Mouse (Mus musculus): ENCODE data around the gene Wdr76. TPM values are rescaled to one million over a fixed set of nuclear protein-coding genes. Genes with fewer than 3 reads are reported as not detected.
"Not testable (repeated sequence)": the region's sequence is repeated elsewhere in the genome, so short reads cannot be mapped to it uniquely, and the experiment has no call there.

Wdr76 gene
- polyA plus RNA-seq, 2 experiments, result 6.7 to 12.3 TPM

DNA sequence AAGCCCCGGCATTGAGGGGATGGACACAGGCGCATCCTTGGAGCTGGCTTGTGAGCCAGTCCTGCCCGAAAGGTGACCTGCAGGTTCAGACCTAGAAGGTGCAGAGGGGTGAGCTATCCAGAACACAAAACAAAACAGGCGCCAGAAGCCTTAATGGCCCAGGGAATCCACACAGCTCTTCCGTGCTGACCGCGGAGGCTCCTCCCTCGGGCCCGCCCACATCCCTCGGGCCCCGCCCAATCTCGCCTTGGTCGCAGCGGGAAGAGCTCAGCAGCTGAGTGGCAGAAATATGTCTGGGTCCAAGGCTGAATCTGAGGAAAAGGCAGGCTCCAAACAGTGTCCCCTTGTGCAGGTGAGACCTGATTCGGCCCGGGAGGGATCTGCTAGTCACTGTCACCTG, 3.1 kb downstream of the Wdr76 start:
- 15% methylated on average over 16 of the region's 16 CpGs for WGBS
- no peaks in the 10 kb centered on the region for H3K9me3 ChIP-seq (ENCODE audit: control insufficient read depth, low read length)
- peak overlapping the region; percentile 44 for H3K4me2 ChIP-seq (replicated peaks; ENCODE audit: low read depth, low read length, severe bottlenecking)
- ATAC-seq (ENCODE audit: low FRiP score, low read depth), result 0 out of 2 replicates have a peak, but pooled peaks have one; percentile 34
- H3K27ac ChIP-seq (replicated peaks; ENCODE audit: low read depth, low read length), result no peak overlapping the region
- no peak overlapping the region for H3K9ac ChIP-seq (ENCODE audit: low read depth, low read length, severe bottlenecking)
- no peak for TF ChIP-seq POLR2A (IDR thresholded peaks at IDR 0.05; ENCODE audit: borderline replicate concordance, extremely low read depth, insufficient read depth, insufficient read length)
- peaks cover 12% of the 10 kb centered on the region; the same call in 1 of the 2 replicates for H3K4me1 ChIP-seq (ENCODE audit: control insufficient read depth, insufficient read depth, low read length)
- H3K27me3 ChIP-seq (ENCODE audit: control insufficient read depth, insufficient read depth, low read length), result no peaks in the 10 kb centered on the region
- DNase-seq (ENCODE audit: low spot score), result peak; percentile 31
- H3K36me3 ChIP-seq (ENCODE audit: control insufficient read depth, insufficient read depth, low read length), result peaks cover 16% of the 10 kb centered on the region
- peak overlapping the region; percentile 33 for H3K4me3 ChIP-seq (replicated peaks; ENCODE audit: low read length)

DNA sequence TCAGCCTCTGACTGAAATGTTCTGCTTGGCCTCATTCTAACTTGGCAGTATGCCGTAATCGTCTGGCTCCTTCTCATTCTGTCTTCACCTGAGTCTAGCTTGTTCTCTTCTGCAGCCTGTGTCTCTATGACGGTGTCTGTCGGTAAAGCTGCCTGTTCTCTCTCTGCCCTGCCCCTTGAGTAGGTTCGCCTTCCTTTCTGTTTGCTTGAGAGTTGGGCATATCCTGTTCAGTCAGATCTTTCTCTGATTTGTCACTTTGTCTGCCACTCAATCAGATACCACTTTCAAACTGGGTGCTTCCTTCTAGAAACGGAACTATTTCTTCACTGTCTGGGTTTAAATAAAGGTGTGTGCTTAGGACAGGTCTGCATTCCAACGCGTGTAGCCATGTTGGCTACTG, 4.9 kb downstream of the Wdr76 start:
- Histone ChIP-seq H3K4me1 (ENCODE audit: control insufficient read depth, insufficient read depth, low read length) (peaks cover 12% of the 10 kb centered on the region; the same call in 1 of the 2 replicates), H3K36me3 (ENCODE audit: control insufficient read depth, insufficient read depth, low read length) (peaks cover 20% of the 10 kb centered on the region), H3K27ac (replicated peaks; ENCODE audit: low read depth, low read length) (no peak overlapping the region), H3K9me3 (ENCODE audit: control insufficient read depth, low read length) (no peaks in the 10 kb centered on the region), H3K9ac (ENCODE audit: low read depth, low read length, severe bottlenecking) (no peak overlapping the region), H3K4me2 (replicated peaks; ENCODE audit: low read depth, low read length, severe bottlenecking) (no peak overlapping the region), H3K27me3 (ENCODE audit: control insufficient read depth, insufficient read depth, low read length) (no peaks in the 10 kb centered on the region), H3K4me3 (replicated peaks; ENCODE audit: low read length) (no peak overlapping the region)
- DNase-seq (ENCODE audit: low spot score) (no peak), ATAC-seq (ENCODE audit: low FRiP score, low read depth) (no peak)
- TF ChIP-seq POLR2A (IDR thresholded peaks at IDR 0.05; ENCODE audit: borderline replicate concordance, extremely low read depth, insufficient read depth, insufficient read length), result no peak
- 95% methylated on average over 8 of the region's 8 CpGs for WGBS

DNA sequence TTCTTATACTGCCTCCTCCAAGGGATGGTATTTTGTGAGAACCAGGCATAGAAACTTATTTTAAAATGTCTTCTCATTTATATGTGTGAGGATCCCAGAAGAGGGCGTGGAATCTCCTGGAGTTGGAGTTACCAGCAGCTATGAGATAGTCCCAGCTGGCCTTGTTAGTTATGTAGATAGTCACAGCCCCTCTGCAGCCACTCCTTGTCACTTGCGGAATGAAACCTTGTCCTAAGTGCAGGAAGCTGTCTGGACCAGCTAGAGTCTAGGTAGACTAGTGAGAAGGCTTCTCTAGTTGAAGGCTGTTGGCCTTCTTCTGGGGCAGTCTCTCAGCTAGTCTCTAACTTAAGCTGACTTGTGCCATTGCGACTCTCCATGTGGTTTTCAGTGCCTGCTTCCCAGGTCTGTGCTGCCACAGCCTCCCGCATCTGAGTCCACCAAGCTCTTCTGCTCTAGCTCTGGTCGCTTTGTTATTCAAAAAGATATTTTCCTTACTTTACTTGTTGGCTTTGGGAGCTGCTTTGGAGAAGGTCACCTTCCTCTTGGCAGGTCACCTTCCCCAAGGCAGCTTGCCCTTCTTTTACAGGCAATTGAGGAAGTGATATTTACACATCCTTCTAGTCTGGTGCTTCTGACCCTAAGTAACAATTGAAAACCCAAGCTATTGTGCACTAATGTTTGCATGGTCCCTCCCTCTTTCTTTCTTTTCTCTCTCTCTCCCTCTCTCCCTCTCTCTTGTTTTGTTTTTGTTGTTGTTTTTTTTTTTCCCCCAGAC, 6.7 kb downstream of the Wdr76 start:
- H3K27ac ChIP-seq (replicated peaks; ENCODE audit: low read depth, low read length); H3K4me3 ChIP-seq (replicated peaks; ENCODE audit: low read length); H3K9me3 ChIP-seq (ENCODE audit: control insufficient read depth, low read length); ATAC-seq (ENCODE audit: low FRiP score, low read depth); H3K4me1 ChIP-seq (ENCODE audit: control insufficient read depth, insufficient read depth, low read length); DNase-seq (ENCODE audit: low spot score); H3K9ac ChIP-seq (ENCODE audit: low read depth, low read length, severe bottlenecking); H3K4me2 ChIP-seq (replicated peaks; ENCODE audit: low read depth, low read length, severe bottlenecking); H3K27me3 ChIP-seq (ENCODE audit: control insufficient read depth, insufficient read depth, low read length): not testable (repeated sequence)
- H3K36me3 ChIP-seq (ENCODE audit: control insufficient read depth, insufficient read depth, low read length), result peaks cover 23% of the 10 kb centered on the region
- 92% methylated on average over 4 of the region's 5 CpGs for WGBS

DNA sequence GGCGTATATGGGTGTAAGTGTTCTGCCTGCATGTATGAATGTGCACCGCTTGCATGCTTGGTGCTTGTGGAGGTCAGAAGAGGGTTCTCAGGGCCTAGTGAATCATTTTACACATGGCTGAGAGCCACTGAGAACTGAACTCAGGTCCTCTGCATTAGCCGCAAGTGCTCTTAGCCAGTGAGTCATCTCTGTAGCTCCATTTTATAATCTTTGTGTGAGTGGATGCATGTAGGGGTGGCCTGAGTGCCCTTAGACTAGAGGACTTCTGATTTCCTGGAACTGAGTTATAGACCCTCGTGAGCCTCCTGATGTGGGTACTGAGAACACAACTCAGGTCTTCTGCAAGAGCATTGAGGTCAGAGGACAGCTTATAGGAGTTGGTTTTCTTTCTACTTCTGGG, 7.7 kb downstream of the Wdr76 start:
- no peak overlapping the region for H3K9ac ChIP-seq (ENCODE audit: low read depth, low read length, severe bottlenecking)
- no peaks in the 10 kb centered on the region for H3K9me3 ChIP-seq (ENCODE audit: control insufficient read depth, low read length)
- no peak overlapping the region for H3K27ac ChIP-seq (replicated peaks; ENCODE audit: low read depth, low read length)
- 0 out of 2 replicates have a peak, but pooled peaks cover 5% of the 10 kb centered on the region for H3K4me1 ChIP-seq (ENCODE audit: control insufficient read depth, insufficient read depth, low read length)
- H3K4me3 ChIP-seq (replicated peaks; ENCODE audit: low read length), result no peak overlapping the region
- H3K36me3 ChIP-seq (ENCODE audit: control insufficient read depth, insufficient read depth, low read length), result peaks cover 29% of the 10 kb centered on the region
- no peaks in the 10 kb centered on the region for H3K27me3 ChIP-seq (ENCODE audit: control insufficient read depth, insufficient read depth, low read length)
- no peak for TF ChIP-seq POLR2A (IDR thresholded peaks at IDR 0.05; ENCODE audit: borderline replicate concordance, extremely low read depth, insufficient read depth, insufficient read length)
- DNase-seq (ENCODE audit: low spot score), result no peak
- H3K4me2 ChIP-seq (replicated peaks; ENCODE audit: low read depth, low read length, severe bottlenecking), result no peak overlapping the region
- ATAC-seq (ENCODE audit: low FRiP score, low read depth), result no peak
- WGBS, result 95% methylated on average over 4 of the region's 4 CpGs

DNA sequence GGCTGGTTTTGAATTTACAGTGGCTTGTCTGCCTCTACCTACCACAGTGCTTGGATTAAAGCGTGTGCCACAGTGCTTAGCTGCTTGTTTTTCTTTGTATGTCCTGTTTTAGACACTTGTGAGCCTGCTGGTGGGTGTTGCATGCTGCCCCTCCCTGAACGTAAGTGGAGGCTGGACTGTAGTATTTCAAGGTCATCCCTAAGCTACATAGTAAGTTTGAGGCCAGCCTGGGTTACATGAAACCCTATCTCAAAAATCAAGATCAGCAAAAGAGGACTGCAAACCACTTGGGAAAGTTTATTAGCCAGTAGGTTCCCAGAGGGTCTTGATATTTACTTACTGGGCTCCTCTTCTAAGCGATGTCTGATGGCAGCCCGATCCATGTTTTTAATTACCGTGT, 11.6 kb downstream of the Wdr76 start:
- TF ChIP-seq POLR2A (IDR thresholded peaks at IDR 0.05; ENCODE audit: borderline replicate concordance, extremely low read depth, insufficient read depth, insufficient read length), result no peak
- DNase-seq (ENCODE audit: low spot score), result no peak
- Histone ChIP-seq H3K27me3 (ENCODE audit: control insufficient read depth, insufficient read depth, low read length) (no peaks in the 10 kb centered on the region), H3K36me3 (ENCODE audit: control insufficient read depth, insufficient read depth, low read length) (peaks cover 21% of the 10 kb centered on the region), H3K9me3 (ENCODE audit: control insufficient read depth, low read length) (no peaks in the 10 kb centered on the region), H3K4me2 (replicated peaks; ENCODE audit: low read depth, low read length, severe bottlenecking) (no peak overlapping the region), H3K9ac (ENCODE audit: low read depth, low read length, severe bottlenecking) (no peak overlapping the region), H3K27ac (replicated peaks; ENCODE audit: low read depth, low read length) (no peak overlapping the region), H3K4me3 (replicated peaks; ENCODE audit: low read length) (no peak overlapping the region), H3K4me1 (ENCODE audit: control insufficient read depth, insufficient read depth, low read length) (no peaks in the 10 kb centered on the region)
- ATAC-seq (ENCODE audit: low FRiP score, low read depth), result no peak
- WGBS, result 92% methylated on average over 5 of the region's 5 CpGs

DNA sequence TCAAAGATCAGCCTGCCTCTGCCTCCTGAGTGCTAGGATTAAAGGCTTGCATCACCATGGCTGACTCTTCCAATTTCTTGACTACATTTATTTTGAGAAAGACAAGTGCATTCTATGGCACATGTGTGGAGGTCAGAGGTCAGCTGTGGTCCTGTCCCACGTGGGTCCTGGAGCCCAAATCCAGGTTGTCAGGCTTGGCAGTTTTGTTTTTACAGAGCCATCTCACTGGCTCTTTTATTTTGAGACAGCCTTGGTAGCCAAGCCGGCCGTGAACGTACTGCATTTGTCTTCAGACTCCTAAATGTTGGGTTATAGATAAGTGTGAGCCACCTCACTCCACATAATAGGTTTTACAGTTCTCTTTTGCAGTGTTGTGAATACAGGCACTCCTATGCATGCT, 12.2 kb downstream of the Wdr76 start:
- not testable (repeated sequence) for H3K9me3 ChIP-seq (ENCODE audit: control insufficient read depth, low read length); H3K4me2 ChIP-seq (replicated peaks; ENCODE audit: low read depth, low read length, severe bottlenecking); ATAC-seq (ENCODE audit: low FRiP score, low read depth); H3K4me3 ChIP-seq (replicated peaks; ENCODE audit: low read length); H3K27ac ChIP-seq (replicated peaks; ENCODE audit: low read depth, low read length); H3K9ac ChIP-seq (ENCODE audit: low read depth, low read length, severe bottlenecking); H3K4me1 ChIP-seq (ENCODE audit: control insufficient read depth, insufficient read depth, low read length); DNase-seq (ENCODE audit: low spot score); H3K27me3 ChIP-seq (ENCODE audit: control insufficient read depth, insufficient read depth, low read length)
- H3K36me3 ChIP-seq (ENCODE audit: control insufficient read depth, insufficient read depth, low read length), result peaks cover 25% of the 10 kb centered on the region
- whole genome bisulfite sequencing, result 89% methylated on average over 4 of the region's 4 CpGs

All from limb, embryonic 14.5 days (tissue).